Mouse (Mus musculus): ENCODE measurements at regions not wholly inside any gene's neighbourhood (a gene's known extent, or its start where the extent isn't known, plus 50 kb on each side); places are given as distances from the start of the nearest gene placed in this dataset.

GRCm38 (mm10) chr4:33786027-33786426 lies 138.4 kb upstream of the Cnr1 start:
- no peak for DNase-seq (ENCODE audit: low spot score in 2 of 2)

- DNase-seq (ENCODE audit: low spot score in 2 of 2): no peak
Measured at GRCm38 (mm10) chr4:33786958-33787357, 137.4 kb upstream of the Cnr1 start.

DNA sequence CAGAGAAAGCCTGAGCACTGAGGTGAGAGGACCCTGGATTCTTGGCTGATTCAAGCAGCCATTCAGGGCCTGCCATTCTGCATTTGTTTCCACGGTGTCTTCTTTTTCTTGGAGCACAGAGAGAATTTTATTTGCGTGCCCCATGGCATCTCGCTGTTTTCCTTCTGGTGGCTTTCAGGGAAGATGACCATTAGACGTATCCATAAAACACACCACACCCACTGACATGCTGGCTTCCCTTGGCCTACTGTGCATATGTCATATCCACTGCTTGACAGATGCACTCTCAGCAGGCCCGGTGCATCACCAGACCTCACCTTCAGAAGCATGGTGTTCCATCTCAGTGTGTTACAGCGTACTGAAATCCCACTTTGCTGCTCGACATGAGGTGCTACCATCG lies 131.0 kb upstream of the Cnr1 start:
- no peak for DNase-seq (ENCODE audit: low spot score in 2 of 2)

- DNase-seq (ENCODE audit: low spot score in 2 of 2): no peak
Measured at GRCm38 (mm10) chr4:33795461-33795860, 128.9 kb upstream of the Cnr1 start.

- no peak for DNase-seq (ENCODE audit: low spot score in 2 of 2)
Measured at GRCm38 (mm10) chr4:33797964-33798363, 126.4 kb upstream of the Cnr1 start.

DNA sequence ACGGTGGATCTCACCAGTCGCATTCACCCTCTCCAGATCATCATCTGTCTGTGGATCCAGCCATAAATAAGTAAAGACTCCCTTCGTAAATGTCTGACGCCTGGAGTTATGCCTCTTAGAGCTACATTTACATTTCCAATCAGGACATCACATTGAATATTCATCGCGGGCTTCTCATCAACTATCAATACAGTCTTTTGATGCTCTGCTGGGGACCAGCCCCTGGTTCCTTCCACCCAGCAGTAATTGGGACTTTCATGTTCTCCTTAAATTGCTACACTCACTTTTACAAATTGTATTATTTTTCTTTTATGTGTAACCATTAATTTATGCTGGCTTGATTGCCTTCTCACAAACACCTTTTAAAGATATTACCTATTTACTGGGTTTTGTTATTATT lies 125.7 kb upstream of the Cnr1 start:
- no peak for DNase-seq (ENCODE audit: low spot score in 2 of 2)

DNA sequence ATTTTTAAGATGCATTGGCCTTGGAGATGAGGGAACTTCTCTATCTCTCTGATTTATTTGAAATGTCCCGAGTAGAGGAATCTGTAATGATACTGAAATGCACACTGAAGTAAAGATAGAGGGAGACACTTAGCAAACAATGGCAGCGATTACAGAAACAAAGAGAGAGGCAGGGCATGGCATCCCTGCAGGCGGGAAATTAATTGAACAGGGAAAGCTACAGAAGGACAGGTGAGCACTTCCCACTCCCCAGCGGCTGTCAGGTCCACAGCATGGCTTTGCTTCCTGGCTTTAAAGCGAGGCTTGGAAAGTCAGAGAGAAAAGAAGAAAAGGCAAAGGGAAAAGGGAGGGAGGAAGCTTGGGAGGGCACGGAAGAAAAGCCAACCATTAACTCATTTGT lies 125.3 kb upstream of the Cnr1 start:
- no peak for DNase-seq (ENCODE audit: low spot score in 2 of 2)

DNA sequence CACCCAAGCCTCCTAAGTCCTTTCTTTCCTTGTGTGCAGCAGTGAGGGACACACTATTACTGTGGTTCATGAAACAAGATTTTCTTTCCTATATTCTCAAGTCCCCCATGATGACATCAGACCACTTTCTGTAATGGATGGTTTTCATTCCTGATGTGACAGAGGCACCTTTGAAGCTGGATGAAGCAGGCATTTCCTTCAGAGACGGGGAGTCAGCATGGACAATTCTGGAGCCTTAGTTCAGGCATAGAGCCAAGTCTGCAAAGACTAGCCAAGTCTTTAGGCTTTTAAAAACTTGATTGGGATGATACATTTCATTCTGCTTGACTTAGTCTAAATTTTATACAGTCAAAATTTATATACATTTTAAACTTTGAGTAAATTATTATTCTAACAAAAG lies 124.6 kb upstream of the Cnr1 start:
- no peak for DNase-seq (ENCODE audit: low spot score in 2 of 2)

DNA sequence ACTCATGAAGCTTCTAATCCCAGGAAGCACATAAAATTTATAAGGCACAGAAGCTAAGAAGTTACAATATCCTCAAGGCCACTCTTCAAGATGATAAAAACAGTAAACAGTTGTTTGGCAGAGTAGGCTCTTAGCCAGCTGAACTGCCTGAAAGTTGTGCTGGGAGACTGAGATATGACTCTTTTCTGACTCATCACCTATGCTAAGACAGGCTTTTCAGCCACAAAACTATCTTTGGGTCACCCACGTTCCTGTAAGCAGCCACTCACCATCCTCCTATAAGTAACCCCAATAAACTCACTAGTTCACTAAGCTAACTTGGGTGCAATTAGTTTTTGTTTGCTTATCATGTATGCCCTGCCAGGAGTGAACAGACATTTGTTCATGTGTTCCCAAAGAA lies 112.1 kb upstream of the Cnr1 start:
- DNase-seq (ENCODE audit: low spot score in 2 of 2): no peak

GRCm38 (mm10) chr4:33823850-33824249 lies 100.5 kb upstream of the Cnr1 start:
- DNase-seq (ENCODE audit: low spot score in 2 of 2): no peak

GRCm38 (mm10) chr4:33833134-33833533 lies 91.3 kb upstream of the Cnr1 start:
- no peak for DNase-seq (ENCODE audit: low spot score in 2 of 2)

GRCm38 (mm10) chr4:33838436-33838835 lies 86.0 kb upstream of the Cnr1 start:
- no peak for DNase-seq (ENCODE audit: low spot score in 2 of 2)

- no peak for DNase-seq (ENCODE audit: low spot score in 2 of 2)
Measured at GRCm38 (mm10) chr4:33840119-33840518, 84.3 kb upstream of the Cnr1 start.

GRCm38 (mm10) chr4:33845611-33846395 lies 78.6 kb upstream of the Cnr1 start:
- DNase-seq (ENCODE audit: low spot score in 2 of 2): no peak

GRCm38 (mm10) chr4:33850249-33850648 lies 74.1 kb upstream of the Cnr1 start:
- DNase-seq (ENCODE audit: low spot score in 2 of 2): no peak

DNA sequence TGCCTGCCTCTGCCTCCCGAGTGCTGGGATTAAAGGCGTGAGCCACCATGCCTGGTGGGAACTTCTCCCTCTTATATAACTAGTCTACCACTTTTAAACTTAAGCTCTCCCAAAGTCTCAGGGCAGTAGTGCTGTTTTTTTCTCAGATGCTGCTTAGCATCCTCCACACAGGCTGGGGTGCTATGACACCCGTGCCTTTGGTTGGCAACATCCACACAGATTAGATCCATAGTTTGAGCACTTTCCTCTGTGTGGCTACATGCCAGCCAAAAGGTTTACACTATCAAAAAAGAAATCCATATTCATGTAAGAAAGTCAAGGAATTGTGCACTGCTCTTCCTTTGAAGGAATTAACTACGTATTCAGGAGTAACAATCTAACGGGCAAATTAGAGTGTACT lies 72.1 kb upstream of the Cnr1 start:
- DNase-seq (ENCODE audit: low spot score in 2 of 2): no peak

- DNase-seq (ENCODE audit: low spot score in 2 of 2): no peak
Measured at GRCm38 (mm10) chr4:33855112-33855511, 69.3 kb upstream of the Cnr1 start.

DNA sequence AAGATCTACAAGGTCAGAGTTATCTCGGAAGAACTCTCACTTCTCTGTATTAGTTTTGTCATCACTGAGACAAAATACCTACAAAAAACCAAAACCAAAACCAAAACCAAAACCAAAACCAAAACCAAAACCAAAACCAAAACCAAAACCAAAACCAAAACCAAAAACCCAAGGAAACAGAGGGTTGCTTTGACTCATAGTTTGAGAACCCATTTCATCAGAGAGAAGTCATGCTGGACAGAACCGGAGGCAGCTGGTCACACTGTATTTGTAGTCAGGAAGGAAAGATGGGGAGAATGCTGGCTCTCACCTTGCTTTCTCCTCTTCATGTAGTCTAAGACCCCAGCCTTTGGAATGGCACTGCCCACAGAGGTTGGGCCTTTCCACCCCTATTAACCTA lies 57.3 kb upstream of the Cnr1 start:
- no peak for DNase-seq (ENCODE audit: low spot score in 2 of 2)

GRCm38 (mm10) chr4:33869317-33869716 lies 55.1 kb upstream of the Cnr1 start:
- DNase-seq (ENCODE audit: low spot score in 2 of 2): no peak

All from layer of hippocampus, postnatal 14 days (tissue).